Mouse (Mus musculus): ENCODE data around the gene Mcrip1.

The Mcrip1 gene

DNA sequence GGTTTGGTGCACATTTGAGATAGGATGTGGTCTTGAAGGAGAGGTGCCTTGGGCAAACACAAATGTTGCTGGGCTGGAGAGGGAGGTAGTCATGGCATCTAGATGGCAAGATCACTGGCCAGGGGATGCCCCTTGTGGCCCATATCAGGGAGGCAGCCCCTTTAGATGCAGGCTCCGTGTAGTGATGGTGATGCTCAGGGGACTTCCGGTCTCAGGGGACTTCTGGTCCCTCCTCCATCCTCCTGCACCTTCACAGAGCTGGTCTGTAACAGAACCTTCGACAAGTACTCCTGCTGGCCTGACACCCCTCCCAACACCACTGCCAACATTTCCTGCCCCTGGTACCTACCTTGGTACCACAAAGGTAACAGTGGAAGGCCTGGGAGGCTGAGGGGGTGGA is 13.7 kb downstream of the Mcrip1 start:
- TF ChIP-seq GATA4 (IDR thresholded peaks at IDR 0.05; ENCODE audit: insufficient replicate concordance, low read length), result no peak

GRCm38 (mm10) chr11:120535145-120535544 is 14.4 kb downstream of the Mcrip1 start:
- no peak for TF ChIP-seq GATA4 (IDR thresholded peaks at IDR 0.05; ENCODE audit: insufficient replicate concordance, low read length)

DNA sequence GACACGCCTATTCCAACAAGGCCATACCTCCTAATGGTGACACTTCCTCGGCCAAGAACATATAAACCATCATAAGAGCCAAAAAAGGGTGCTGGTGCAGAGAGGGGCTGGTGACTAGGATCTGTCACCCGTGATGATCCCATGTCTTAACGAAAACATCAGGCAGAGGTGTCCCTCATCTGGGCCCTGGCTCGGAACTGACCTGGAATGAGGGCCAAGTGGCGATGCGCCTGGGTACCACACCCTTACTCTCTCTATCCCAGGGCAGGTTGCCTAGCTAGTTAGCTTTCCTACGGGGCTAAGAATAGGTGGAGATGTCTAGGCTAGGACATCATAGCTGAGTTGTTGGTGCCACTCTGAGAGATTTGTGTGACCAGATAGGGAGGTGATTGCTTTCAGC is 15.4 kb downstream of the Mcrip1 start:
- no peak for TF ChIP-seq GATA4 (IDR thresholded peaks at IDR 0.05; ENCODE audit: insufficient replicate concordance, low read length)

- TF ChIP-seq GATA4 (IDR thresholded peaks at IDR 0.05; ENCODE audit: insufficient replicate concordance, low read length), result no peak
Measured at GRCm38 (mm10) chr11:120531646-120532045, 17.9 kb downstream of the Mcrip1 start.

GRCm38 (mm10) chr11:120530085-120530964 is 19.2 kb downstream of the Mcrip1 start, which contains the start of gene Gcgr:
Gene Gcgr, plus strand, starts transcription at chr11:120530699.
- TF ChIP-seq GATA4 (IDR thresholded peaks at IDR 0.05; ENCODE audit: insufficient replicate concordance, low read length), result no peak

DNA sequence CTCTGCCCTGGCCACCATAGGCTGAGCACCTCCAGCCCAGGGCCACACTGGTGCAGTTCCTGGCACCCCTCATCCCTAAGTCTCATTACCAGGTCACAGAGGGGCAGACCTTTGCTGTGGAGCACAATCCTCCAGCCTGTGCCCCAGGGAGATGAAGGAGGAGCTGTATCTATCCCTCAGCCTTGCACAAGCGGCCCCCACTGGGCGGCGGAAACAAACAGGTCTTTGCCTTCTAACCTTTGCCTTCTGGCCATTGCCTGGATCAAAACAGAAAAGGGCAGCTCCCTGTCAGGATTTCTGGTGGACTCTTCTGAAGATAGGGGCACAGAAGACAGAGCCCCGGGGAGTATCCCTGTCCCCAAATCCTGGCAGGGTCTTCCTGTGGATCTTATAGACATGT is 20.6 kb downstream of the Mcrip1 start:
- TF ChIP-seq GATA4 (IDR thresholded peaks at IDR 0.05; ENCODE audit: insufficient replicate concordance, low read length), result no peak; the same call in 1 of the 2 replicates

GRCm38 (mm10) chr11:120527690-120528354 is 21.7 kb downstream of the Mcrip1 start:
- TF ChIP-seq GATA4 (IDR thresholded peaks at IDR 0.05; ENCODE audit: insufficient replicate concordance, low read length), result peak; percentile 19; the same call in 1 of the 2 replicates

- TF ChIP-seq GATA4 (IDR thresholded peaks at IDR 0.05; ENCODE audit: insufficient replicate concordance, low read length), result no peak
Measured at GRCm38 (mm10) chr11:120525959-120526358, 23.6 kb downstream of the Mcrip1 start.

DNA sequence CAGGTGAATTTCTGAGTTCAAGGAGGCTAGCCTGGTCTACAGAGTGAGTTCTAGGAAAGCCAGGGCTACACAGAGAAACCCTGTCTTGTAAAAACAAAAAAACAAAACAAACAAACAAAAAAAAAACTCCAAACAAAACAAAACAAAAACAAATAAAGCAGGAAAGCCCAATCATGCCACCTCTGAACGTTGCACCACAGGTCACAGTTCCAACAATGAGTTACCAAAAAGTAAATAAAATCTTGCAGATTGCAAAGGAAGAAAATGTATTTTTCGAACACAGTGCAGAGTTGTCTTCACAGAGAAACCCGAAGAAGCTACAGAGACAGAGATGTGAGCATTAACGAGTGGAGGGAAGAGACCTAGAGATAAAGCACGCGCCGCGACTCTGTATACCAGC is 26.9 kb downstream of the Mcrip1 start:
- TF ChIP-seq GATA4 (IDR thresholded peaks at IDR 0.05; ENCODE audit: insufficient replicate concordance, low read length), result no peak

GRCm38 (mm10) chr11:120520967-120521540 is 28.5 kb downstream of the Mcrip1 start:
- TF ChIP-seq GATA4 (IDR thresholded peaks at IDR 0.05; ENCODE audit: insufficient replicate concordance, low read length), result no peak

DNA sequence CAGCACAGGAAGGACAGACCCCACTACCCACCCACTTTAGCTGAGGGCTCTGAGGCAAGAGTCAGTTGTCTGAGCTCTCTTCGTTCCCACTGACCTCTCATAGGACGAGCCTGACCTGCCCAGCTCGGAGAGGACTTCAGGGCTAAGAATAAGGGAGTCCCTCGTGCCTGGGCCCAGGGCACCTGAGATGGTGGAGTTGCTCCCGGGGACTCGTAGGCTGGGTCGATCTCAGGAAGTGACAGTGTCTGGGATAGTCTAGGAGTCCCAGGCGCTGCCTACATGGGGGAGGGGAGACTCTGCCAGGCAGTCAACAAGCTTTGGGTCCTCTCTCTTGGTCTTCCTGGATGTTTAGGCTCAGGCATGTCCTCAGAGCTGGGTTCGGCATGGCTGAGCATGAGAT is 29.0 kb downstream of the Mcrip1 start:
- TF ChIP-seq GATA4 (IDR thresholded peaks at IDR 0.05; ENCODE audit: insufficient replicate concordance, low read length), result no peak

GRCm38 (mm10) chr11:120519738-120520137 is 29.8 kb downstream of the Mcrip1 start:
- TF ChIP-seq GATA4 (IDR thresholded peaks at IDR 0.05; ENCODE audit: insufficient replicate concordance, low read length), result no peak

- TF ChIP-seq GATA4 (IDR thresholded peaks at IDR 0.05; ENCODE audit: insufficient replicate concordance, low read length), result no peak
Measured at GRCm38 (mm10) chr11:120518558-120518957, 31.0 kb downstream of the Mcrip1 start.

DNA sequence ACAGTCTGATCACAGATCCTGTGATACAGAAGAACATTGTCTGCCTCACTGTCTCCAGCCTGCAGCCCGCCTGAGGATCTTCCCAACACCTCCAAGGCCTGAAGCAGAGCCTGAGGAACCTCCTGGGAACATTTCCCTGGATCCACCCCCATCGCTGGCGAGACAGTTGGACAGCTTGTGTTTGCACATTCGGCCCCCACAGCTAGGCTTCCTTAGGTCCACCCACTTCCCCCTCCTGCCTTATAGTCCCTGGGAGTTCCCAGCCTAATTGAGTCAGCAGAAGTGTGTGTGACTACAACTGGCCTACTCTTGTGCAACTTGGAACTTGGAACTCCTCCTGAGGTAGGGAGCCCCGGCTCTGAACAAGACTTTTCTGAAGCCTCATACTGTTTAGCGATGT is 31.5 kb downstream of the Mcrip1 start:
- no peak for TF ChIP-seq GATA4 (IDR thresholded peaks at IDR 0.05; ENCODE audit: insufficient replicate concordance, low read length)

- TF ChIP-seq GATA4 (IDR thresholded peaks at IDR 0.05; ENCODE audit: insufficient replicate concordance, low read length), result no peak
Measured at GRCm38 (mm10) chr11:120517147-120517546, 32.4 kb downstream of the Mcrip1 start.

DNA sequence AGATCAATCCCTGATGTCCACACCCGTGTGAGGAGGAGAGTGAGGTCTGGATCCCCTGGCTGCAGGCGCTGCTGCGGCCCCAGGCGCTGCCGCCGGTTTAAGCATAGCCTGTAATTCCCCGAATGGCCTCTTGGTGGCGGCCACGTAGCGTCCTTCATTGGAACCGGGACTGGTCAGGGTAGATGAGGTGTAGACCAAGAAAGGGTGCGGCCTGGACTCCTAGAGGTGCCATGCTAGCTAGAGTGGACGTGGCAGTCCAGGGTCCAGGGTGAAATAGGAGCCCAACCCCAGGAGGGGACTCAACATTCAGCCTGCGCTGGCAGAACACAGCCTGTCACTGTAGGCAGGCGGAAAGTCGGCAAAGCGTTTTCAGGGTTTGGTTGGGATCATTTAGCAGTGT is 33.9 kb downstream of the Mcrip1 start:
- no peak for TF ChIP-seq GATA4 (IDR thresholded peaks at IDR 0.05; ENCODE audit: insufficient replicate concordance, low read length)

Data from liver, adult (tissue).